Mouse (Mus musculus) kidney, adult 18-20 months (tissue): ENCODE measurements around the gene Snph.
A peak's percentile ranks its signal among the peaks of the same experiment; 100 is the strongest.

ENCODE experiments used
- DNase-seq: peaks from one replicate; pipeline ENCODE4 v3.0.0; 2021

The Snph gene

DNA sequence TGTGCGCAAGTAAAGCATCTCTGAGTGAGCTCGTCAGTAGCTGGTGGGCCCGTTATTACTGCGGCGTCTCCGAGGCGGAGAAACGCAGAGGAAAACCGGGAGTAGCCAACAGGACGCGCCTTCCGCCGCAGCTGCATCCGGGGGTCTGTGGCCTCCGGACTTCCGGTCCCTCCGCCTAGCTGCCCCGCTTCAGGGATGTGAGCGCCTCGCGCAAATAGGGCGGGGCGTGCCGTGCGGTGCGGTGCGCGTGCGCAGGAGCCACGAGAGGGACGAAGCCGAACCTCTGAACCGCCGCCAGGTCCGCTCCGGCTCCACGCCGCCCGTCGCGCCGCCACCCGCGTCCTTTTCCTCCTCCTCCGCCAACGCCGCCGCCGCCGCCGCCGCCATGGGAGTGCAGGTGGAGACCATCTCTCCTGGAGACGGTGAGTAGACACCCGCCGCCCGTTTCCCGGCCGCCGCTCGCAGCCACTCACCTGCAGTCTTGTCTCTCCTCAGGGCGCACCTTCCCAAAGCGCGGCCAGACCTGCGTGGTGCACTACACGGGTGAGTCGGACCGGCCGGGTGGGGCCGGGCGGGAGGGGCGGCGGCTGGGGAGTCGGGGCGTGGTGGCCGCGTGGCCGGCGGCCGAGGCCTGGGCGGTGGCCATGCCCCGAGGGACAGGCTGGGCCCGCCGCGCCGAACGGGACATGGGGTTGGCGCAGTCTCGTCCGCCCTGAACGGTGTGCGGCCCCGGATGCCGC is 89.9 kb downstream of the Snph start, which contains the start of gene Fkbp1a:
Gene Fkbp1a (plus strand): TSS at position 161 of the 740 bp plus-strand sequence.
- peak; percentile 97 for DNase-seq
